ENCODE assay signal across 9 mouse cellular contexts in genomic region chr6:86570830-86571229, GRCm38 (mm10). TPM values are rescaled to one million over a fixed set of nuclear protein-coding genes. Genes with fewer than 3 reads are reported as not detected.
DNase-seq lines count a peak whose midpoint lies in the region; ATAC-seq and TF ChIP-seq lines count a peak whose summit lies in the region.
"Had no signal": no experiment of that assay in that cellular context is flagged by ENCODE, and none has a peak within 500 bp of the region (broad histone marks: within the 10 kb centered on the region; RNA-seq: fewer than 3 reads in every experiment).

No protein-coding gene starts in this region.

- peak; percentile 58; the same call in 1 of the 2 replicates for ATAC-seq in lung, embryonic 16.5 days (ENCODE audit: low read depth)

- H3K9ac ChIP-seq in lung, embryonic 16.5 days (ENCODE audit: low read length), result no peak overlapping the region

- no peak for TF ChIP-seq POLR2A in thymus, adult 2 months (IDR thresholded peaks at IDR 0.05; ENCODE audit: control insufficient read depth, extremely low read depth, insufficient read depth, low read length, poor library complexity)

- intact Hi-C loops in left cerebral cortex, adult 2 months (cut with DNase I), result no loop called here
- intact Hi-C loops in left cerebral cortex, postnatal 36 days (cut with DNase I), result no loop called here

- peak; percentile 37 for DNase-seq in thymus, adult 2 months
- DNase-seq in thymus, postnatal 10 days (ENCODE audit: low spot score in 2 of 2), result no peak
- no peak for DNase-seq in heart, embryonic 10.5 days (ENCODE audit: low spot score)
- no peak for DNase-seq in left cerebral cortex, adult 2 months (ENCODE audit: extremely low spot score in 1 of 2, low spot score in 2 of 2)
- no peak for DNase-seq in left cerebral cortex, postnatal 36 days (ENCODE audit: low spot score in 2 of 2)
- DNase-seq in layer of hippocampus, adult 8-10 months (ENCODE audit: low spot score in 2 of 2), result no peak
- DNase-seq in forebrain, embryonic 10.5 days (ENCODE audit: extremely low spot score, low spot score), result no peak

- H3K9me3 ChIP-seq in heart, embryonic 10.5 days, result no peaks in the 10 kb centered on the region
- no peaks in the 10 kb centered on the region for H3K9me3 ChIP-seq in lung, embryonic 16.5 days (ENCODE audit: control insufficient read depth, low read length)
- no peaks in the 10 kb centered on the region for H3K9me3 ChIP-seq in forebrain, embryonic 10.5 days
- H3K9me3 ChIP-seq: midbrain, embryonic 10.5 days had no signal

- WGBS in thymus, adult 2 months, result 18% methylated on average over 9 of the region's 9 CpGs
- WGBS in heart, embryonic 10.5 days, result 49% methylated on average over 9 of the region's 9 CpGs
- 43% methylated on average over 9 of the region's 9 CpGs for WGBS in lung, embryonic 16.5 days
- WGBS in forebrain, embryonic 10.5 days, result 57% methylated on average over 9 of the region's 9 CpGs

- peak overlapping the region; percentile 52; the same call in 1 of the 2 replicates for H3K27ac ChIP-seq in thymus, adult 2 months (ENCODE audit: control insufficient read depth, insufficient read depth, low read length)
- peak overlapping the region; percentile 44; the same call in 1 of the 2 replicates for H3K27ac ChIP-seq in heart, embryonic 10.5 days
- no peak overlapping the region for H3K27ac ChIP-seq in lung, embryonic 16.5 days (ENCODE audit: low read length)
- no peak overlapping the region for H3K27ac ChIP-seq in left cerebral cortex, adult 2 months
- no peak overlapping the region for H3K27ac ChIP-seq in forebrain, embryonic 10.5 days
- H3K27ac ChIP-seq: midbrain, embryonic 10.5 days had no signal

- no peak overlapping the region for H3K4me3 ChIP-seq in thymus, adult 2 months (ENCODE audit: control insufficient read depth, insufficient read depth, low read length)
- H3K4me3 ChIP-seq in heart, embryonic 10.5 days, result no peak overlapping the region
- H3K4me3 ChIP-seq in lung, embryonic 16.5 days (ENCODE audit: low read length), result no peak overlapping the region
- no peak overlapping the region for H3K4me3 ChIP-seq in left cerebral cortex, adult 2 months
- H3K4me3 ChIP-seq in forebrain, embryonic 10.5 days, result no peak overlapping the region
- H3K4me3 ChIP-seq: midbrain, embryonic 10.5 days had no signal

- TF ChIP-seq CTCF in thymus, adult 2 months (IDR thresholded peaks at IDR 0.05; ENCODE audit: borderline replicate concordance, control insufficient read depth, extremely low read depth, insufficient read depth, low read length, poor library complexity), result no peak
- no peak for TF ChIP-seq CTCF in left cerebral cortex, adult 2 months (IDR thresholded peaks at IDR 0.05)

- H3K4me2 ChIP-seq in lung, embryonic 16.5 days (ENCODE audit: low read depth, low read length), result no peak overlapping the region

- peaks cover 24% of the 10 kb centered on the region for H3K4me1 ChIP-seq in thymus, adult 2 months (replicated peaks; ENCODE audit: control insufficient read depth, insufficient read depth, low read length)
- H3K4me1 ChIP-seq in heart, embryonic 10.5 days, result peaks cover 28% of the 10 kb centered on the region
- peaks cover 22% of the 10 kb centered on the region for H3K4me1 ChIP-seq in lung, embryonic 16.5 days (replicated peaks; ENCODE audit: control insufficient read depth, insufficient read depth, low read length)
- peaks cover 9% of the 10 kb centered on the region; the same call in 1 of the 2 replicates for H3K4me1 ChIP-seq in forebrain, embryonic 10.5 days
- H3K4me1 ChIP-seq: midbrain, embryonic 10.5 days had no signal

- H3K36me3 ChIP-seq in thymus, adult 2 months (ENCODE audit: control insufficient read depth, insufficient read depth, low read length), result peaks cover 3% of the 10 kb centered on the region; the same call in 1 of the 2 replicates
- peaks cover 3% of the 10 kb centered on the region; the same call in 1 of the 2 replicates for H3K36me3 ChIP-seq in heart, embryonic 10.5 days
- peaks cover 2% of the 10 kb centered on the region; the same call in 1 of the 2 replicates for H3K36me3 ChIP-seq in lung, embryonic 16.5 days (ENCODE audit: control insufficient read depth, insufficient read depth, low read length)
- H3K36me3 ChIP-seq in forebrain, embryonic 10.5 days (replicated peaks), result peaks cover 16% of the 10 kb centered on the region

- no peaks in the 10 kb centered on the region for H3K27me3 ChIP-seq in thymus, adult 2 months (ENCODE audit: control insufficient read depth, insufficient read depth, low read length)
- H3K27me3 ChIP-seq in heart, embryonic 10.5 days (ENCODE audit: insufficient read depth, poor library complexity, severe bottlenecking), result no peaks in the 10 kb centered on the region
- H3K27me3 ChIP-seq in lung, embryonic 16.5 days (ENCODE audit: control insufficient read depth, insufficient read depth, low read depth, low read length), result no peaks in the 10 kb centered on the region
- H3K27me3 ChIP-seq in forebrain, embryonic 10.5 days (ENCODE audit: poor library complexity, severe bottlenecking), result no peaks in the 10 kb centered on the region

RNA-seq across cellular contexts. Expression of gene Pcbp1, which starts 44.7 kb away (rescaled TPM):
- 291 and 363 TPM in 2 replicates for polyA plus RNA-seq in thymus, adult 2 months (2012; rRNA removed)
- 411 and 428 TPM in 2 replicates for polyA plus RNA-seq in heart, embryonic 10.5 days (2016; fragmentation: Nextera tagmentation; extraction: Ambion mirVana)
- 168 and 192 TPM in 2 replicates for polyA plus RNA-seq in lung, embryonic 16.5 days (2015; fragmentation: Nextera tagmentation; extraction: Ambion mirVana)
- 100 to 1,000 TPM; 174 to 176 TPM for total RNA-seq in left cerebral cortex, adult 2 months (2021)
- total RNA-seq in left cerebral cortex, postnatal 36 days (2021), result 100 to 1,000 TPM; 179 to 192 TPM
- 100 to 1,000 TPM; 172 to 184 (median 178) TPM for total RNA-seq in layer of hippocampus, adult 8-10 months (2022)
- polyA plus RNA-seq in forebrain, embryonic 10.5 days (2016; fragmentation: Nextera tagmentation; extraction: Ambion mirVana), result 305 and 358 TPM in 2 replicates

RNA-seq across cellular contexts. Expression of gene Asprv1, which starts 57.1 kb away (rescaled TPM):
- 7.6 and 10.1 TPM in 2 replicates for polyA plus RNA-seq in thymus, adult 2 months (2012; rRNA removed)
- 0.23 and 0.58 TPM in 2 replicates for polyA plus RNA-seq in heart, embryonic 10.5 days (2016; fragmentation: Nextera tagmentation; extraction: Ambion mirVana)
- 1.0 and 5.3 TPM in 2 replicates for polyA plus RNA-seq in lung, embryonic 16.5 days (2015; fragmentation: Nextera tagmentation; extraction: Ambion mirVana)
- 1 to 10 TPM; 1.8 to 2.5 TPM for total RNA-seq in left cerebral cortex, adult 2 months (2021)
- total RNA-seq in left cerebral cortex, postnatal 36 days (2021), result 1 to 10 TPM in 1 of 2 experiments, under 1 TPM in 1; 0.86 to 2.4 TPM
- total RNA-seq in layer of hippocampus, adult 8-10 months (2022), result 1 to 10 TPM in 3 of 4 experiments, under 1 TPM in 1; 0.80 to 2.1 (median 1.8) TPM
- polyA plus RNA-seq in forebrain, embryonic 10.5 days (2016; fragmentation: Nextera tagmentation; extraction: Ambion mirVana), result 0.16 and 0.32 TPM in 2 replicates

Comparison
In these comparisons a context has a peak if more than half of its experiments do, and no peak if none do; other contexts are left out.
1. H3K27ac ChIP-seq: peak in thymus, adult 2 months (single experiment) and heart, embryonic 10.5 days (single experiment); none in lung, embryonic 16.5 days (single experiment), left cerebral cortex, adult 2 months (single experiment) and forebrain, embryonic 10.5 days (single experiment).